In the genomic region with DNA sequence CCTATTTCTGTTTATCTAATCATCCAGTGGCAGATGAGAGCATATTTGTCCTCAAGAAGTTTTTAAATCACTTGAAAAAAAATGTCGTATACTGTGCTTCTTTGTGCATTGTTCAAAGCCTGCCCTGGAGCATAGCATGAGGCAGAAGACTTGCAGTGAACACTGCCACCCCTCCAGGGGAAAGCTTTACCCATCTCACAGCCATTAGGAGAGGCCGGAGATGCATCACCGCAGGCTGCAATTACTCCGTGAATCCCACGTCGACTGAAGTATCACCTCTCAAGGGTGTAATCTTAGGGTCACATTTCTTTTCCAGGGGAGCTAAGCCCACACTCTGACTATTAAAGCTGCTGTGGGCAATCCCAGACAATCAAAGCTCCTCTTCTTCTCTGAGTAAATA, we compare ENCODE assay signal across 18 mouse cellular contexts.
A peak's percentile ranks its signal among the peaks of the same experiment; 100 is the strongest.
DNase-seq lines count a peak whose midpoint lies in the region; ATAC-seq and TF ChIP-seq lines count a peak whose summit lies in the region.
"Had no signal": no experiment of that assay in that cellular context is flagged by ENCODE, and none has a peak within 500 bp of the region (broad histone marks: within the 10 kb centered on the region; RNA-seq: fewer than 3 reads in every experiment).

No protein-coding gene starts in this region.

- H3K9ac ChIP-seq in forebrain, embryonic 14.5 days (ENCODE audit: low read length) = no peak overlapping the region
- H3K9ac ChIP-seq in forebrain, postnatal 0 days = no peak overlapping the region
- no peak overlapping the region for H3K9ac ChIP-seq in neural tube, embryonic 11.5 days (ENCODE audit: low read length)
- H3K9ac ChIP-seq in neural tube, embryonic 12.5 days = no peak overlapping the region
- H3K9ac ChIP-seq in intestine, embryonic 16.5 days (ENCODE audit: low read depth, low read length) = no peak overlapping the region
- H3K9ac ChIP-seq: limb, embryonic 12.5 days; liver, embryonic 14.5 days had no signal

- WGBS in forebrain, embryonic 14.5 days = 50% methylated on average over 6 of the region's 6 CpGs
- 35% methylated on average over 6 of the region's 6 CpGs for WGBS in forebrain, postnatal 0 days
- 31% methylated on average over 6 of the region's 6 CpGs for WGBS in neural tube, embryonic 11.5 days
- WGBS in neural tube, embryonic 12.5 days = 19% methylated on average over 6 of the region's 6 CpGs
- 31% methylated on average over 6 of the region's 6 CpGs for WGBS in intestine, embryonic 16.5 days

- no peak overlapping the region for H3K4me3 ChIP-seq in forebrain, embryonic 14.5 days (ENCODE audit: low read depth, low read length)
- H3K4me3 ChIP-seq in forebrain, postnatal 0 days (ENCODE audit: low read depth, low read length) = no peak overlapping the region
- H3K4me3 ChIP-seq in neural tube, embryonic 11.5 days (ENCODE audit: low read depth, low read length) = no peak overlapping the region
- no peak overlapping the region for H3K4me3 ChIP-seq in neural tube, embryonic 12.5 days
- no peak overlapping the region for H3K4me3 ChIP-seq in intestine, embryonic 16.5 days (ENCODE audit: low read length)
- H3K4me3 ChIP-seq: erythroblast, embryonic 14.5 days; gastrocnemius, adult 2 months; limb, embryonic 12.5 days had no signal

- no peak overlapping the region for H3K4me2 ChIP-seq in forebrain, embryonic 14.5 days (ENCODE audit: low read length)
- no peak overlapping the region for H3K4me2 ChIP-seq in forebrain, postnatal 0 days (ENCODE audit: low read depth)
- no peak overlapping the region for H3K4me2 ChIP-seq in neural tube, embryonic 11.5 days (ENCODE audit: low read depth)
- H3K4me2 ChIP-seq in neural tube, embryonic 12.5 days (replicated peaks) = no peak overlapping the region
- H3K4me2 ChIP-seq in intestine, embryonic 16.5 days (ENCODE audit: low read depth, low read length) = no peak overlapping the region
- H3K4me2 ChIP-seq: limb, embryonic 12.5 days had no signal

- no peak overlapping the region for H3K27ac ChIP-seq in forebrain, embryonic 14.5 days (ENCODE audit: low read depth, low read length)
- H3K27ac ChIP-seq in forebrain, postnatal 0 days (ENCODE audit: low read depth, low read length) = no peak overlapping the region
- H3K27ac ChIP-seq in neural tube, embryonic 11.5 days (ENCODE audit: low read depth, low read length) = no peak overlapping the region
- H3K27ac ChIP-seq in neural tube, embryonic 12.5 days = no peak overlapping the region
- no peak overlapping the region for H3K27ac ChIP-seq in intestine, embryonic 16.5 days (ENCODE audit: low read length)
- H3K27ac ChIP-seq: gastrocnemius, adult 2 months; kidney, postnatal 0 days; limb, embryonic 12.5 days; liver, embryonic 14.5 days had no signal

- DNase-seq in forebrain, embryonic 14.5 days (ENCODE audit: low spot score) = peak; percentile 7
- no peak for DNase-seq in forebrain, postnatal 0 days
- peak; percentile 14 for DNase-seq in neural tube, embryonic 11.5 days (ENCODE audit: low spot score)
- DNase-seq in neural tube, embryonic 10.5 days (ENCODE audit: extremely low spot score, low spot score) = no peak
- DNase-seq in Muller cell, postnatal 12 days (ENCODE audit: inconsistent ontology term) = no peak
- DNase-seq in layer of hippocampus, postnatal 14 days (ENCODE audit: low spot score in 2 of 2) = no peak
- DNase-seq: cerebellum, adult 18-20 months; gastrocnemius, adult 2 months; right cerebral cortex, postnatal 4 days; thymus, postnatal 25 days had no signal

- no peaks in the 10 kb centered on the region for H3K9me3 ChIP-seq in forebrain, embryonic 14.5 days (replicated peaks; ENCODE audit: control insufficient read depth, low read length)
- H3K9me3 ChIP-seq in forebrain, postnatal 0 days (ENCODE audit: low read length) = no peaks in the 10 kb centered on the region
- no peaks in the 10 kb centered on the region for H3K9me3 ChIP-seq in neural tube, embryonic 11.5 days (ENCODE audit: control insufficient read depth, low read length)
- H3K9me3 ChIP-seq in neural tube, embryonic 12.5 days = no peaks in the 10 kb centered on the region
- no peaks in the 10 kb centered on the region for H3K9me3 ChIP-seq in intestine, embryonic 16.5 days (ENCODE audit: control insufficient read depth, low read length)
- H3K9me3 ChIP-seq: limb, embryonic 12.5 days had no signal

- TF ChIP-seq CTCF in forebrain, postnatal 0 days (IDR thresholded peaks at IDR 0.05; ENCODE audit: low read depth) = no peak

- ATAC-seq in forebrain, embryonic 14.5 days = no peak
- no peak for ATAC-seq in forebrain, postnatal 0 days
- no peak for ATAC-seq in neural tube, embryonic 11.5 days (ENCODE audit: insufficient read depth, low FRiP score, low TSS enrichment)
- peak; percentile 58; the same call in 1 of the 2 replicates for ATAC-seq in neural tube, embryonic 12.5 days (ENCODE audit: low FRiP score, low read depth)
- no peak for ATAC-seq in intestine, embryonic 16.5 days
- ATAC-seq: intestine, postnatal 0 days; lung, postnatal 0 days had no signal

- no peaks in the 10 kb centered on the region for H3K27me3 ChIP-seq in forebrain, embryonic 14.5 days (replicated peaks; ENCODE audit: control insufficient read depth, insufficient read depth, low read length)
- no peaks in the 10 kb centered on the region for H3K27me3 ChIP-seq in forebrain, postnatal 0 days (ENCODE audit: insufficient read depth, low read length)
- H3K27me3 ChIP-seq in neural tube, embryonic 11.5 days (ENCODE audit: control insufficient read depth, insufficient read depth, low read length) = no peaks in the 10 kb centered on the region
- no peaks in the 10 kb centered on the region for H3K27me3 ChIP-seq in neural tube, embryonic 12.5 days (replicated peaks)
- H3K27me3 ChIP-seq in intestine, embryonic 16.5 days (replicated peaks; ENCODE audit: control insufficient read depth, insufficient read depth, low read length) = no peaks in the 10 kb centered on the region
- H3K27me3 ChIP-seq: limb, embryonic 12.5 days had no signal

- H3K36me3 ChIP-seq in forebrain, embryonic 14.5 days (ENCODE audit: control insufficient read depth, insufficient read depth, low read length) = no peaks in the 10 kb centered on the region
- no peaks in the 10 kb centered on the region for H3K36me3 ChIP-seq in forebrain, postnatal 0 days (ENCODE audit: insufficient read depth)
- no peaks in the 10 kb centered on the region for H3K36me3 ChIP-seq in neural tube, embryonic 11.5 days (ENCODE audit: control insufficient read depth, insufficient read depth, low read length)
- no peaks in the 10 kb centered on the region for H3K36me3 ChIP-seq in neural tube, embryonic 12.5 days
- no peaks in the 10 kb centered on the region for H3K36me3 ChIP-seq in intestine, embryonic 16.5 days (ENCODE audit: control insufficient read depth, insufficient read depth, low read length)
- H3K36me3 ChIP-seq: limb, embryonic 12.5 days had no signal

- no peaks in the 10 kb centered on the region for H3K4me1 ChIP-seq in forebrain, embryonic 14.5 days (ENCODE audit: control insufficient read depth, insufficient read depth, low read length)
- H3K4me1 ChIP-seq in forebrain, postnatal 0 days (ENCODE audit: insufficient read depth) = no peaks in the 10 kb centered on the region
- H3K4me1 ChIP-seq in neural tube, embryonic 11.5 days (ENCODE audit: control insufficient read depth, insufficient read depth, low read length) = no peaks in the 10 kb centered on the region
- H3K4me1 ChIP-seq in neural tube, embryonic 12.5 days = no peaks in the 10 kb centered on the region
- no peaks in the 10 kb centered on the region for H3K4me1 ChIP-seq in intestine, embryonic 16.5 days (ENCODE audit: control insufficient read depth, insufficient read depth, low read length)
- H3K4me1 ChIP-seq: limb, embryonic 12.5 days had no signal

Comparison
In these comparisons a context has a peak if more than half of its experiments do, and no peak if none do; other contexts are left out.
1. DNase-seq: peak in forebrain, embryonic 14.5 days (single experiment) and neural tube, embryonic 11.5 days (single experiment); none in forebrain, postnatal 0 days (single experiment), neural tube, embryonic 10.5 days (single experiment), Muller cell, postnatal 12 days (single experiment) and layer of hippocampus, postnatal 14 days (0 of 2).